Mouse (Mus musculus) bone marrow macrophage, adult 2 months (primary cell): Measurements from ENCODE around the gene Igf1r.

Experiments used
- CTCF ChIP-seq: IDR thresholded peaks from 2 replicates; pipeline ENCODE4 v1.5.1; 2012; ENCODE audit warnings: low read depth, mild to moderate bottlenecking, low read length, moderate library complexity
- POLR2A ChIP-seq: IDR thresholded peaks from 2 replicates; pipeline ENCODE4 v1.6.1; 2012; ENCODE audit warnings: mild to moderate bottlenecking, low read depth, low read length, borderline replicate concordance

GRCm38 (mm10) chr7:67907786-67908400, 44.7 kb upstream of the Igf1r start:
- TF ChIP-seq CTCF = no peak
- no peak for TF ChIP-seq POLR2A
